Mouse (Mus musculus) intestine, postnatal 0 days (tissue): ENCODE results near the gene Dock2. TPM values are rescaled to one million over a fixed set of nuclear protein-coding genes. Genes with fewer than 3 reads are reported as not detected.

Source experiments
- ATAC-seq: fragments of 200-750 bp; cut with Nextera tagmentation; 2 replicates; pipeline ENCODE4 v1.8.0; 2017; ENCODE audit warnings: mild to moderate bottlenecking, moderate TSS enrichment, moderate library complexity
- H3K27ac ChIP-seq: fragments of 300-500 bp; sonication (generic); 2 replicates; pipeline ENCODE4 v1.5.1; 2014; ENCODE audit warnings: mild to moderate bottlenecking, low read depth, low read length, moderate library complexity
- H3K27me3 ChIP-seq: fragments of 300-500 bp; sonication (generic); replicated peaks from 2 replicates; pipeline ENCODE4 v1.6.1; 2014; ENCODE audit warnings: low read length, mixed read lengths; ENCODE audit not compliant: control insufficient read depth, insufficient read depth
- H3K36me3 ChIP-seq: fragments of 300-500 bp; sonication (generic); 2 replicates; pipeline ENCODE4 v1.6.1; 2014; ENCODE audit warnings: mild to moderate bottlenecking, moderate library complexity; ENCODE audit not compliant: control insufficient read depth, insufficient read depth
- H3K4me1 ChIP-seq: fragments of 300-500 bp; sonication (generic); replicated peaks from 2 replicates; pipeline ENCODE4 v1.6.1; 2014; ENCODE audit warnings: antibody characterized with exemption, low read length, mixed read lengths; ENCODE audit not compliant: control insufficient read depth, insufficient read depth
- H3K4me2 ChIP-seq: fragments of 300-500 bp; sonication (generic); replicated peaks from 2 replicates; pipeline ENCODE4 v1.6.1; 2014; ENCODE audit warnings: low read depth, mild to moderate bottlenecking, moderate library complexity
- H3K4me3 ChIP-seq: fragments of 300-500 bp; sonication (generic); 2 replicates; pipeline ENCODE4 v1.5.1; 2014; ENCODE audit warnings: low read depth, low read length
- H3K9ac ChIP-seq: fragments of 300-500 bp; sonication (generic); 2 replicates; pipeline ENCODE4 v1.6.1; 2014; ENCODE audit warnings: mild to moderate bottlenecking, low read depth, low read length
- H3K9me3 ChIP-seq: fragments of 300-500 bp; sonication (generic); 2 replicates; pipeline ENCODE4 v1.6.1; 2016; ENCODE audit warnings: mixed run types; ENCODE audit not compliant: control insufficient read depth
- CTCF ChIP-seq: sonication (generic); IDR thresholded peaks from 2 replicates; pipeline ENCODE4 v1.5.1; 2016; ENCODE audit warnings: low read depth, mild to moderate bottlenecking, control low read depth, antibody characterized with exemption, moderate library complexity
- WGBS: fragments of 180-500 bp; shearing (Covaris S2); extraction: QIAGEN DNeasy Blood & Tissue Kit; methylation state at CpG from one replicate; pipeline ENCODE4 v1.1.7; 2014; 5-methylcytosine and 5-hydroxymethylcytosine counted together
- polyA plus RNA-seq: library from polyadenylated mRNA; unstranded; fragments of >200 nt; fragmentation: Nextera tagmentation; extraction: Ambion mirVana; gene quantifications from 2 replicates; pipeline ENCODE4 v1.2.1, GENCODE M21; 2015

The Dock2 gene
- polyA plus RNA-seq, 1 experiment from 2014 or later = 0.60 TPM

GRCm38 (mm10) chr11:34499663-34500062 is 284.0 kb downstream of the Dock2 start:
- Histone ChIP-seq H3K4me3 (no peak overlapping the region), H3K9ac (no peak overlapping the region), H3K27ac (no peak overlapping the region), H3K4me2 (no peak overlapping the region), H3K4me1 (no peaks in the 10 kb centered on the region), H3K27me3 (no peaks in the 10 kb centered on the region), H3K9me3 (no peaks in the 10 kb centered on the region), H3K36me3 (no peaks in the 10 kb centered on the region)
- WGBS = 77% methylated on average over 1 of the region's 1 CpGs
- ATAC-seq = no peak
- no peak for TF ChIP-seq CTCF

GRCm38 (mm10) chr11:34494682-34495081 is 289.0 kb downstream of the Dock2 start:
- no peak overlapping the region for H3K9ac ChIP-seq
- H3K27ac ChIP-seq = no peak overlapping the region
- 77% methylated on average over 4 of the region's 4 CpGs for WGBS
- no peak for ATAC-seq
- no peaks in the 10 kb centered on the region for H3K4me1 ChIP-seq
- no peak overlapping the region for H3K4me2 ChIP-seq
- no peak overlapping the region for H3K4me3 ChIP-seq
- no peaks in the 10 kb centered on the region for H3K27me3 ChIP-seq
- TF ChIP-seq CTCF = no peak
- no peaks in the 10 kb centered on the region for H3K9me3 ChIP-seq
- no peaks in the 10 kb centered on the region for H3K36me3 ChIP-seq

GRCm38 (mm10) chr11:34492986-34493385 is 290.7 kb downstream of the Dock2 start:
- H3K4me1 ChIP-seq = no peaks in the 10 kb centered on the region
- ATAC-seq = no peak
- H3K36me3 ChIP-seq = no peaks in the 10 kb centered on the region
- no peaks in the 10 kb centered on the region for H3K27me3 ChIP-seq
- H3K4me2 ChIP-seq = no peak overlapping the region
- H3K4me3 ChIP-seq = no peak overlapping the region
- 90% methylated on average over 3 of the region's 3 CpGs for WGBS
- no peak overlapping the region for H3K27ac ChIP-seq
- H3K9me3 ChIP-seq = no peaks in the 10 kb centered on the region
- H3K9ac ChIP-seq = no peak overlapping the region
- no peak for TF ChIP-seq CTCF

GRCm38 (mm10) chr11:34492223-34492622 is 291.5 kb downstream of the Dock2 start:
- TF ChIP-seq CTCF = no peak
- H3K9ac ChIP-seq = no peak overlapping the region
- WGBS = 83% methylated on average over 2 of the region's 2 CpGs
- H3K9me3 ChIP-seq = no peaks in the 10 kb centered on the region
- H3K27ac ChIP-seq = no peak overlapping the region
- H3K4me2 ChIP-seq = no peak overlapping the region
- H3K4me3 ChIP-seq = no peak overlapping the region
- H3K4me1 ChIP-seq = no peaks in the 10 kb centered on the region
- ATAC-seq = no peak
- H3K27me3 ChIP-seq = no peaks in the 10 kb centered on the region
- no peaks in the 10 kb centered on the region for H3K36me3 ChIP-seq

GRCm38 (mm10) chr11:34489548-34489947 is 294.1 kb downstream of the Dock2 start:
- Histone ChIP-seq H3K27ac (no peak overlapping the region), H3K4me1 (no peaks in the 10 kb centered on the region), H3K27me3 (no peaks in the 10 kb centered on the region), H3K4me3 (no peak overlapping the region), H3K9ac (no peak overlapping the region), H3K4me2 (no peak overlapping the region), H3K9me3 (no peaks in the 10 kb centered on the region), H3K36me3 (no peaks in the 10 kb centered on the region)
- TF ChIP-seq CTCF = no peak
- 80% methylated on average over 6 of the region's 6 CpGs for WGBS
- no peak for ATAC-seq

GRCm38 (mm10) chr11:34479301-34479700 is 304.4 kb downstream of the Dock2 start:
- Histone ChIP-seq H3K4me2 (no peak overlapping the region), H3K9ac (no peak overlapping the region), H3K27me3 (no peaks in the 10 kb centered on the region), H3K27ac (no peak overlapping the region), H3K9me3 (no peaks in the 10 kb centered on the region), H3K4me1 (no peaks in the 10 kb centered on the region), H3K4me3 (no peak overlapping the region), H3K36me3 (no peaks in the 10 kb centered on the region)
- WGBS = 62% methylated on average over 5 of the region's 5 CpGs
- no peak for TF ChIP-seq CTCF
- no peak for ATAC-seq

- Histone ChIP-seq H3K9me3 (no peaks in the 10 kb centered on the region), H3K36me3 (no peaks in the 10 kb centered on the region), H3K4me3 (no peak overlapping the region), H3K4me2 (no peak overlapping the region), H3K4me1 (no peaks in the 10 kb centered on the region), H3K9ac (no peak overlapping the region), H3K27ac (no peak overlapping the region), H3K27me3 (no peaks in the 10 kb centered on the region)
- ATAC-seq = no peak
- 52% methylated on average over 2 of the region's 2 CpGs for WGBS
- no peak for TF ChIP-seq CTCF
Observed at GRCm38 (mm10) chr11:34469792-34470191, 313.9 kb downstream of the Dock2 start.
